Mouse (Mus musculus) thymus, adult 18-20 months (tissue): ENCODE measurements at regions not wholly inside any gene's neighbourhood (a gene's known extent, or its start where the extent isn't known, plus 50 kb on each side); places are given as distances from the start of the nearest gene placed in this dataset.

Experiments used
- DNase-seq, 2 experiments: peaks; one replicate each; pipeline ENCODE4 v3.0.0; 2022; ENCODE audit warnings: mixed read lengths in 2 of 2

DNA sequence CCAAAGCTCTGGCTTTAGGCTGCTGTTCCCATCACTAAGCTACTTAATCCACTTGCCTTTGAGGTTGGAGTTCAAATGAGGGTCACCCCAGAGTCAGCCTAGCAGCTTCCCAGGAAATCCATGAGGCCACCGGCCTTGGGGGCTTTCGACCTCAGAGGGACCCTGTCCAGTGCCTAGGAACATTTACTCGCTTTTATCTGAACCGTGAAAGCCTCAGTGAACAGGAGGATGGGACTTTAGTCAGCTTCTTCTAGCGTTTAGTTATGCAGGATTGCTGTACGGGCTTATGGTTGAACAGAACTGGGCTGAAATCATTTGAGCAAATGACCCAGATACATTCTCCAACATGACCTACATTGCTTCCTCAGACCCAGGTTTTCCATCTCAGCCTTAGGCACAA, 174.9 kb downstream of the Parm1 start:
- DNase-seq: no peak

DNA sequence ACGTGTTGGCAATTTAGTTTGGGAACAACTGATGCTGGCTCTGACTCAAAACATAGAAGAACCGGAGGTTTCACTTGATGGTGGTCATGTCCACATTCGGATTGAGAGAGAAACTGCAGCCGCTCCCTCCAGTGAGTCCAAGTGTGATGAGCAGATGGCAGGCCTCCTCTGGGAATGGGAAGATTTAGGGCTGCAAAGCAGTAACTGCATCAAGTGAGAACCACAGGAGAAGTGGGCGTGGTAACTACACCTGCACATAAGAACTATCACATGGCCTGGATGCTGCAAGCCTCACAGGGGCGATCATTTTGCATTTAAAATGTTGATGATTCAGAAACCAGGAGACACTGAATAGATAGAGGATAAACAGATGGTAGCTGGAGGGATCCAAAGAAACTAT, 161.3 kb downstream of the Parm1 start:
- DNase-seq: no peak
